Mouse (Mus musculus): ENCODE measurements at regions not wholly inside any gene's neighbourhood (a gene's known extent, or its start where the extent isn't known, plus 50 kb on each side); places are given as distances from the start of the nearest gene placed in this dataset.

GRCm38 (mm10) chr2:166257666-166258065, 102.2 kb upstream of the Sulf2 start:
- no peaks in the 10 kb centered on the region for H3K27me3 ChIP-seq (ENCODE audit: control insufficient read depth, insufficient read depth, low read length)
- DNase-seq (ENCODE audit: low read depth in 3 of 3, low spot score in 3 of 3) (no peak), ATAC-seq (ENCODE audit: insufficient read depth) (no peak)
- no peak for TF ChIP-seq CTCF (IDR thresholded peaks at IDR 0.05; ENCODE audit: low read depth)
- no peak for TF ChIP-seq EP300 (IDR thresholded peaks at IDR 0.05; ENCODE audit: low read depth)
- whole genome bisulfite sequencing (ENCODE audit: insufficient replicate concordance) = 47% methylated on average over 4 of the region's 4 CpGs
- no peak overlapping the region for H3K4me2 ChIP-seq (ENCODE audit: low read depth)
- H3K4me1 ChIP-seq (replicated peaks; ENCODE audit: control insufficient read depth in 2 of 2, insufficient read depth in 2 of 2, low read length in 1 of 2) = 0 out of 4 replicates have a peak, but pooled peaks cover 0 to 2% of the 10 kb centered on the region in 2 experiments
- no peak overlapping the region for H3K27ac ChIP-seq
- H3K4me3 ChIP-seq (ENCODE audit: insufficient read depth in 1 of 2, low read depth in 2 of 2, low read length in 2 of 2) = no peak overlapping the region
- H3K36me3 ChIP-seq (replicated peaks; ENCODE audit: control insufficient read depth, insufficient read depth, low read depth) = no peaks in the 10 kb centered on the region
- no peak overlapping the region for H3K9ac ChIP-seq (replicated peaks)
- no peaks in the 10 kb centered on the region for H3K9me3 ChIP-seq (ENCODE audit: control insufficient read depth, low read length)

GRCm38 (mm10) chr2:166256193-166256592, 100.7 kb upstream of the Sulf2 start:
- Histone ChIP-seq H3K36me3 (replicated peaks; ENCODE audit: control insufficient read depth, insufficient read depth, low read depth) (no peaks in the 10 kb centered on the region), H3K9ac (replicated peaks) (no peak overlapping the region), H3K27ac (no peak overlapping the region), H3K9me3 (ENCODE audit: control insufficient read depth, low read length) (no peaks in the 10 kb centered on the region), H3K4me3 (ENCODE audit: insufficient read depth in 1 of 2, low read depth in 2 of 2, low read length in 2 of 2) (no peak overlapping the region), H3K4me2 (ENCODE audit: low read depth) (no peak overlapping the region), H3K4me1 (replicated peaks; ENCODE audit: control insufficient read depth in 2 of 2, insufficient read depth in 2 of 2, low read length in 1 of 2) (no peaks in the 10 kb centered on the region), H3K27me3 (ENCODE audit: control insufficient read depth, insufficient read depth, low read length) (no peaks in the 10 kb centered on the region)
- no peak for ATAC-seq (ENCODE audit: insufficient read depth)
- WGBS (ENCODE audit: insufficient replicate concordance) = 72% methylated on average over 10 of the region's 10 CpGs
- TF ChIP-seq EP300 (IDR thresholded peaks at IDR 0.05; ENCODE audit: low read depth) = no peak
- TF ChIP-seq CTCF (IDR thresholded peaks at IDR 0.05; ENCODE audit: low read depth) = no peak
- DNase-seq (ENCODE audit: low read depth in 3 of 3, low spot score in 3 of 3) = no peak

GRCm38 (mm10) chr2:166254581-166254980, 99.1 kb upstream of the Sulf2 start:
- no peak for DNase-seq (ENCODE audit: low read depth in 3 of 3, low spot score in 3 of 3)
- Histone ChIP-seq H3K4me1 (replicated peaks; ENCODE audit: control insufficient read depth in 2 of 2, insufficient read depth in 2 of 2, low read length in 1 of 2) (no peaks in the 10 kb centered on the region), H3K4me3 (ENCODE audit: insufficient read depth in 1 of 2, low read depth in 2 of 2, low read length in 2 of 2) (no peak overlapping the region), H3K9me3 (ENCODE audit: control insufficient read depth, low read length) (no peaks in the 10 kb centered on the region), H3K9ac (replicated peaks) (no peak overlapping the region), H3K4me2 (ENCODE audit: low read depth) (no peak overlapping the region), H3K27me3 (ENCODE audit: control insufficient read depth, insufficient read depth, low read length) (no peaks in the 10 kb centered on the region), H3K27ac (no peak overlapping the region), H3K36me3 (replicated peaks; ENCODE audit: control insufficient read depth, insufficient read depth, low read depth) (no peaks in the 10 kb centered on the region)
- ATAC-seq (ENCODE audit: insufficient read depth) = no peak
- 61% methylated on average over 6 of the region's 6 CpGs for WGBS (ENCODE audit: insufficient replicate concordance)
- TF ChIP-seq CTCF (IDR thresholded peaks at IDR 0.05; ENCODE audit: low read depth) (no peak), EP300 (IDR thresholded peaks at IDR 0.05; ENCODE audit: low read depth) (no peak)

DNA sequence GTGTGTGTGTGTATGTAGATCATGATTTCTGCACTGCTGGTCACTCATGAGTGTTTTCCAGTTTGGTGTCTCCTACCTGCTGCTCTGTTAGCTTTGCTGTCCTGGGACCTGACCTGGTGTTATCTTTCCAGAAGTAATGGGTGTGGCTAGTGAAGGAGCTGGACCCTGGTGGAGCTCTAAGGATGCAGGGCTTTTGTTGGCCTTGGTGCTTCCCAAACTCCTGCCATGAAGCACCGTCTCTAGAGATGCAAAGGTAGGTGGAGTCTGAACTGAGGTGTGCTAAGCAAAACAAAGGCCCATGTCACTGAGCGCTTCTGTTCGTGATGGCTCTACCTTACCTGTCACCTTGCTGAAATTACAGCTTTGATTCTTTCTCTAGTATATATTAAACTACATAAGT, 96.6 kb upstream of the Sulf2 start:
- TF ChIP-seq CTCF (IDR thresholded peaks at IDR 0.05; ENCODE audit: low read depth) (no peak), EP300 (IDR thresholded peaks at IDR 0.05; ENCODE audit: low read depth) (no peak)
- no peaks in the 10 kb centered on the region for H3K9me3 ChIP-seq (ENCODE audit: control insufficient read depth, low read length)
- WGBS (ENCODE audit: insufficient replicate concordance) = 64% methylated on average over 3 of the region's 3 CpGs

GRCm38 (mm10) chr2:166251421-166251820, 96.0 kb upstream of the Sulf2 start:
- no peak overlapping the region for H3K9ac ChIP-seq (replicated peaks)
- no peak for ATAC-seq (ENCODE audit: insufficient read depth)
- no peak overlapping the region for H3K27ac ChIP-seq
- no peaks in the 10 kb centered on the region for H3K27me3 ChIP-seq (ENCODE audit: control insufficient read depth, insufficient read depth, low read length)
- 23% methylated on average over 5 of the region's 5 CpGs for WGBS (ENCODE audit: insufficient replicate concordance)
- H3K9me3 ChIP-seq (ENCODE audit: control insufficient read depth, low read length) = no peaks in the 10 kb centered on the region
- no peak for DNase-seq (ENCODE audit: low read depth in 3 of 3, low spot score in 3 of 3)
- H3K4me1 ChIP-seq (replicated peaks; ENCODE audit: control insufficient read depth in 2 of 2, insufficient read depth in 2 of 2, low read length in 1 of 2) = peaks cover 0 to 2% of the 10 kb centered on the region in 2 experiments; a peak in 1 of 4 replicates
- no peak overlapping the region for H3K4me2 ChIP-seq (ENCODE audit: low read depth)
- H3K4me3 ChIP-seq (ENCODE audit: insufficient read depth in 1 of 2, low read depth in 2 of 2, low read length in 2 of 2) = no peak overlapping the region
- H3K36me3 ChIP-seq (replicated peaks; ENCODE audit: control insufficient read depth, insufficient read depth, low read depth) = no peaks in the 10 kb centered on the region
- TF ChIP-seq EP300 (IDR thresholded peaks at IDR 0.05; ENCODE audit: low read depth) = no peak
- TF ChIP-seq CTCF (IDR thresholded peaks at IDR 0.05; ENCODE audit: low read depth) = no peak

More for the DNA sequence above, 96.6 kb upstream of the Sulf2 start:
- ATAC-seq (ENCODE audit: insufficient read depth) (no peak), DNase-seq (ENCODE audit: low read depth in 3 of 3, low spot score in 3 of 3) (no peak)
- no peaks in the 10 kb centered on the region for H3K27me3 ChIP-seq (ENCODE audit: control insufficient read depth, insufficient read depth, low read length)
- no peaks in the 10 kb centered on the region for H3K4me1 ChIP-seq (replicated peaks; ENCODE audit: control insufficient read depth in 2 of 2, insufficient read depth in 2 of 2, low read length in 1 of 2)
- H3K4me2 ChIP-seq (ENCODE audit: low read depth) = no peak overlapping the region
- no peak overlapping the region for H3K9ac ChIP-seq (replicated peaks)
- H3K36me3 ChIP-seq (replicated peaks; ENCODE audit: control insufficient read depth, insufficient read depth, low read depth) = no peaks in the 10 kb centered on the region
- H3K27ac ChIP-seq = no peak overlapping the region
- H3K4me3 ChIP-seq (ENCODE audit: insufficient read depth in 1 of 2, low read depth in 2 of 2, low read length in 2 of 2) = no peak overlapping the region
